Mouse (Mus musculus): ENCODE data around the gene Zfhx2.

DNA sequence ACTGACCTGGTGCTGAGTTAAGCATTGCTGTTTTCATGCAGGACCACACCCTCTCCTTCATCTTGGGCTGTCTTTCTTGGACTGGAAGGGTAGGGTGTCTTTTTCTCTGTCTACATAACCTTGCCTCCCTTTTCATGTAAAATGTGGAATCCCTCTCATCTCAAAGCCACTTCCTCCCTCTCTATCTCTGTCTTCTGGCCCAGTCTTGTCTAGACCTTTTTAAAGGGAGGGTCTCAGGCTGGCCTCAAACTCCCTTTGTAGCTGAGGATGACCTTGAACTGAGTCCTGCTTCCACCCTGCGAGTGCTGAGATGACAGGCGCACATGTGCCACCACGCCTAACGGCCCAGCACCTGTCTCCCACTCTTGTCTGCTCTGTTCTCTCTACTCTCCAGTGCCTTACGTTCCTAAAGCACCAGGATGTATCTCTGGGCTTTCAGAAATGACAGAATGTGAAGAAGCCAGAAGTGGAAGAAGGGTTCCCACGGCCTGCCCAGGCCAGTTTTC lies 6.1 kb downstream of the Zfhx2 start:
- no peak for TF ChIP-seq CTCF (IDR thresholded peaks at IDR 0.05; ENCODE audit: insufficient read depth, low read depth, low read length)
- no peak for TF ChIP-seq POLR2A (IDR thresholded peaks at IDR 0.05; ENCODE audit: insufficient read depth, low read depth, low read length)

Data from olfactory bulb, adult 2 months (tissue).